Mouse (Mus musculus) cortical plate, adult 2 months (tissue): ENCODE measurements around the gene Foxn3.

Experiments used
- CTCF ChIP-seq: fragments of 200-500 bp; IDR thresholded peaks from 2 replicates; pipeline ENCODE4 v1.5.1; 2011; ENCODE audit warnings: mild to moderate bottlenecking, control low read depth, low read length; ENCODE audit not compliant: insufficient read depth; ENCODE audit errors: extremely low read depth
- POLR2A ChIP-seq: fragments of 200-500 bp; IDR thresholded peaks from 2 replicates; pipeline ENCODE4 v1.6.1; 2011; ENCODE audit warnings: mild to moderate bottlenecking, low read length, control low read depth; ENCODE audit not compliant: insufficient read depth; ENCODE audit errors: extremely low read depth

- TF ChIP-seq CTCF (no peak), POLR2A (no peak)
Measured at GRCm38 (mm10) chr12:99352136-99352535, 211.2 kb downstream of the Foxn3 start.
